Mouse (Mus musculus): Measurements from ENCODE around the gene Scn5a. TPM values are rescaled to one million over a fixed set of nuclear protein-coding genes. Genes with fewer than 3 reads are reported as not detected.
A peak's percentile ranks its signal among the peaks of the same experiment; 100 is the strongest.

Scn5a gene
- total RNA-seq, 1 experiment: 0.76 TPM

DNA sequence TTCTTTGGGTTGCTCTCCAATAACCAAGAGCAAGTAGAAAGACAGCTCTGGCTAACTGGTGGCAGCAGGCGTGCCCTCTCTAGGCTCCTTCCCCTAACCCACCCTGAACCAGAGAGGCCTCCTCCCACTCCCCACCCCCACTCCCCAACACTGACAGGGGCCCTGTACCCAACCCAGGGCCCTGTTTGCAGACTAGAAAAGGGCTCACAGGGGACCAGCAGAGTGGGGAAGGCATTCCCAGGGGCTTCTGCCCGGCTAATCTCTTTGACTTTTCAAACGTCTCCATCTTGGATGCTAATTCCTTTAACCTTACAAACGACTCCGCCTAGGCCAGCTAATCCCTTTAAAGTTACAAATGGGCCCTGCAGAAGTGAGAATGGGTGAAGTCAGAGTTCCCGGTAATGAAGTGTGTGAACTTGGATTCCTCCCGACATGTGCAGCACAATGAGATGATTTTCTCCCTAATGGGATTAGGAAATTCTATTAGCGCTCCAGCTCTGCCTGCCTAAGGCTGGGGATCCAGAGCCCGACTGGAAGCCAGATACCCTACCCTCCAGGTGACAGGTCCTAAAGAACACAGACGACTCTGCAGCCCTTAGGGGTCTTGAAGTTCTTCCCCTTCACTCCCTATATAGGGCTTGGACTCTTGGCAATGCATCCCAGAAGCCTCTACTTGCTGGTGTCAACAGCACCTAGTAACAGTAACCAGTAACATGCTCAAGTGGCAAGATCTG lies 47.0 kb downstream of the Scn5a start:
- no peaks in the 10 kb centered on the region for H3K36me3 ChIP-seq (ENCODE audit: control insufficient read depth, insufficient read depth, low read length, poor library complexity, severe bottlenecking)
- in situ Hi-C loops (cut with MboI; ENCODE audit: low sequenced_read_pairs in 2 of 2, unreplicated experiment in 2 of 2): no loop called here
- no peak for TF ChIP-seq MAFK (IDR thresholded peaks at IDR 0.05; ENCODE audit: insufficient read depth, low read depth, low read length)
- TF ChIP-seq ZNF384 (IDR thresholded peaks at IDR 0.05; ENCODE audit: low read depth, low read length): no peak
- TF ChIP-seq ZC3H11A (IDR thresholded peaks at IDR 0.05; ENCODE audit: borderline replicate concordance, low read depth, low read length): no peak
- no peak for TF ChIP-seq CHD2 (IDR thresholded peaks at IDR 0.05; ENCODE audit: low read depth, low read length)
- no peak for TF ChIP-seq HCFC1 (IDR thresholded peaks at IDR 0.05; ENCODE audit: borderline replicate concordance, insufficient read depth, low read length)
- no peak overlapping the region for H3K4me3 ChIP-seq (ENCODE audit: insufficient read depth in 1 of 2, low read depth in 1 of 2, low read length in 2 of 2, poor library complexity in 1 of 2, severe bottlenecking in 1 of 2)
- H3K4me1 ChIP-seq (ENCODE audit: control insufficient read depth in 2 of 2, insufficient read depth in 2 of 2, low read length in 2 of 2, poor library complexity in 1 of 2): no peaks in the 10 kb centered on the region
- no peak for DNase-seq (ENCODE audit: low read depth, low spot score)
- H3K27ac ChIP-seq (ENCODE audit: insufficient read depth, low read depth, low read length, poor library complexity, severe bottlenecking): no peak overlapping the region
- no peak overlapping the region for H3K9ac ChIP-seq (ENCODE audit: insufficient read depth, low read depth, low read length, poor library complexity, severe bottlenecking)
- H3K9me3 ChIP-seq (ENCODE audit: control insufficient read depth, insufficient read depth, low read depth, low read length): no peaks in the 10 kb centered on the region

DNA sequence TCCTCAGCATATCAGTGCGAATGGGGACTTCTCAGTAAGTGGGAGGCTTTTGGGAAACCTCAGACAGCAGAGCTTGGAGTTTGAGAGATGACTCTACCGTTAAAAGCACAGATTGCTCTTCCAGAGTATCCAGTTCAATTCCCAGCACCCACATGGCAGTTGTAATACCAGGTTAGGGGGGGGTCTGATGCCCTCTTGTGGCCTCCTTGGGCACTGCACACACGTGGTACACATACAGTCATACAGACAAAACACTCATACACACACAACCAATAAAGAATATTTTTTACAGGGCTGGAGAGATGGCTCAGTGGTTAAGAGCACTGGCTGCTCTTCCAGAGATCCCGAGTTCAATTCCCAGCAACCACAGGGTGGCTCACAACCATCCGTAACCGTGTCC lies 54.3 kb downstream of the Scn5a start:
- no peak overlapping the region for H3K9ac ChIP-seq (ENCODE audit: insufficient read depth, low read depth, low read length, poor library complexity, severe bottlenecking)
- H3K4me1 ChIP-seq (ENCODE audit: control insufficient read depth in 2 of 2, insufficient read depth in 2 of 2, low read length in 2 of 2, poor library complexity in 1 of 2): no peaks in the 10 kb centered on the region
- H3K9me3 ChIP-seq (ENCODE audit: control insufficient read depth, insufficient read depth, low read depth, low read length): no peaks in the 10 kb centered on the region
- TF ChIP-seq CHD2 (IDR thresholded peaks at IDR 0.05; ENCODE audit: low read depth, low read length) (no peak), ZC3H11A (IDR thresholded peaks at IDR 0.05; ENCODE audit: borderline replicate concordance, low read depth, low read length) (0 out of 2 replicates have a peak, but pooled peaks have one; percentile 11), ZNF384 (IDR thresholded peaks at IDR 0.05; ENCODE audit: low read depth, low read length) (no peak), HCFC1 (IDR thresholded peaks at IDR 0.05; ENCODE audit: borderline replicate concordance, insufficient read depth, low read length) (no peak)
- no peak overlapping the region for H3K27ac ChIP-seq (ENCODE audit: insufficient read depth, low read depth, low read length, poor library complexity, severe bottlenecking)
- in situ Hi-C loops (cut with MboI; ENCODE audit: low sequenced_read_pairs in 2 of 2, unreplicated experiment in 2 of 2): no loop called here
- H3K36me3 ChIP-seq (ENCODE audit: control insufficient read depth, insufficient read depth, low read length, poor library complexity, severe bottlenecking): no peaks in the 10 kb centered on the region
- no peak for DNase-seq (ENCODE audit: low read depth, low spot score)
- H3K4me3 ChIP-seq (ENCODE audit: insufficient read depth in 1 of 2, low read depth in 1 of 2, low read length in 2 of 2, poor library complexity in 1 of 2, severe bottlenecking in 1 of 2): no peak overlapping the region

DNA sequence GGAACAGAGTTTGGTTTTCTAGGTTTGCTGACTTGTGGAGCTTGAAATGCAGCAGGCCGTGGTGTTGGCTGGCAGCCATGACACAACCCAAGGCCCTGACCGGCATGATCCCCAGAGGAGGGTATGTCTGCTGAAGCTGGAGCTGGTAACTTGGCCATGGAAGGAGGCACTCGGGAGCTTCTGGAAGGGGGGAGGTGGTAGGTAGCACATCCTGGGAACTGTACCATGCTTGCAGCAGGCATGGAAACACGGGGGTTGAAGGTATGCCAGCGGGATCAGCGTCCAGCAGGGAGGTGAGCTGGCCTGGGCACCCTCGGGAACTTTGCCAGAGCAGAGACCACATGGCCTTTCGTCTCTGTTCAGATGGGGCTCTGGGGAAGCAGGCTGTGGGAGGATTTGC lies 55.5 kb downstream of the Scn5a start:
- TF ChIP-seq CHD2 (IDR thresholded peaks at IDR 0.05; ENCODE audit: low read depth, low read length) (no peak), ZC3H11A (IDR thresholded peaks at IDR 0.05; ENCODE audit: borderline replicate concordance, low read depth, low read length) (no peak), MAFK (IDR thresholded peaks at IDR 0.05; ENCODE audit: insufficient read depth, low read depth, low read length) (no peak), ZNF384 (IDR thresholded peaks at IDR 0.05; ENCODE audit: low read depth, low read length) (no peak), HCFC1 (IDR thresholded peaks at IDR 0.05; ENCODE audit: borderline replicate concordance, insufficient read depth, low read length) (no peak)
- H3K27ac ChIP-seq (ENCODE audit: insufficient read depth, low read depth, low read length, poor library complexity, severe bottlenecking): no peak overlapping the region
- in situ Hi-C loops (cut with MboI; ENCODE audit: low sequenced_read_pairs in 2 of 2, unreplicated experiment in 2 of 2): no loop called here
- no peak for DNase-seq (ENCODE audit: low read depth, low spot score)
- no peak overlapping the region for H3K9ac ChIP-seq (ENCODE audit: insufficient read depth, low read depth, low read length, poor library complexity, severe bottlenecking)
- H3K9me3 ChIP-seq (ENCODE audit: control insufficient read depth, insufficient read depth, low read depth, low read length): no peaks in the 10 kb centered on the region
- H3K4me1 ChIP-seq (ENCODE audit: control insufficient read depth in 2 of 2, insufficient read depth in 2 of 2, low read length in 2 of 2, poor library complexity in 1 of 2): no peaks in the 10 kb centered on the region
- H3K36me3 ChIP-seq (ENCODE audit: control insufficient read depth, insufficient read depth, low read length, poor library complexity, severe bottlenecking): no peaks in the 10 kb centered on the region
- H3K4me3 ChIP-seq (ENCODE audit: insufficient read depth in 1 of 2, low read depth in 1 of 2, low read length in 2 of 2, poor library complexity in 1 of 2, severe bottlenecking in 1 of 2): no peak overlapping the region

DNA sequence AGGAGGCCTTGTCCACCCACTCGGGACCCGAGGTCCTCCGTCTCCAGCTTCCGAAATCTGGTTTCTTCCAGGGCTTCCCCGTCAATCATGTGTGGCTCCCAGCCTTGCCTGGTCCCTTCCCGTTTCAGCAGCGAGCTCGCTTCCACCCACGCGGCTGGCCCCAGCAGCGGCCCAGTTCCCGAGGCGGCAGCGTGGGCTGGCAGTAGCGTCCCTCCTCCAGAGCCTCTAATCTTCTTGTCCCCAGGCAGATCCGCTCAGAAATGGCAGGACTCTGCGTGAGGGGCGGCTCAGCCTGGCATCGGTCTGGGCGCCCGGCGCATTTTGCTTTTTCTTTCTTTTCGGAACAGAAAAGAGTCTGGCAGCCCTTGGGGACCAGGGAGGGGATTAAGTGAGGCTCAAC lies 59.7 kb downstream of the Scn5a start:
- no peaks in the 10 kb centered on the region for H3K9me3 ChIP-seq (ENCODE audit: control insufficient read depth, insufficient read depth, low read depth, low read length)
- TF ChIP-seq ZC3H11A (IDR thresholded peaks at IDR 0.05; ENCODE audit: borderline replicate concordance, low read depth, low read length): no peak
- no peak for TF ChIP-seq ZNF384 (IDR thresholded peaks at IDR 0.05; ENCODE audit: low read depth, low read length)
- no peak for TF ChIP-seq HCFC1 (IDR thresholded peaks at IDR 0.05; ENCODE audit: borderline replicate concordance, insufficient read depth, low read length)
- no peak for TF ChIP-seq MAFK (IDR thresholded peaks at IDR 0.05; ENCODE audit: insufficient read depth, low read depth, low read length)
- no peak for TF ChIP-seq CHD2 (IDR thresholded peaks at IDR 0.05; ENCODE audit: low read depth, low read length)
- no peak overlapping the region for H3K9ac ChIP-seq (ENCODE audit: insufficient read depth, low read depth, low read length, poor library complexity, severe bottlenecking)
- in situ Hi-C loops (cut with MboI; ENCODE audit: low sequenced_read_pairs in 2 of 2, unreplicated experiment in 2 of 2): no loop called here
- DNase-seq (ENCODE audit: low read depth, low spot score): no peak
- H3K27ac ChIP-seq (ENCODE audit: insufficient read depth, low read depth, low read length, poor library complexity, severe bottlenecking): no peak overlapping the region
- no peaks in the 10 kb centered on the region for H3K36me3 ChIP-seq (ENCODE audit: control insufficient read depth, insufficient read depth, low read length, poor library complexity, severe bottlenecking)
- no peaks in the 10 kb centered on the region for H3K4me1 ChIP-seq (ENCODE audit: control insufficient read depth in 2 of 2, insufficient read depth in 2 of 2, low read length in 2 of 2, poor library complexity in 1 of 2)
- H3K4me3 ChIP-seq (ENCODE audit: insufficient read depth in 1 of 2, low read depth in 1 of 2, low read length in 2 of 2, poor library complexity in 1 of 2, severe bottlenecking in 1 of 2): no peak overlapping the region
